Mouse (Mus musculus): ENCODE results near the gene Cryba4.

DNA sequence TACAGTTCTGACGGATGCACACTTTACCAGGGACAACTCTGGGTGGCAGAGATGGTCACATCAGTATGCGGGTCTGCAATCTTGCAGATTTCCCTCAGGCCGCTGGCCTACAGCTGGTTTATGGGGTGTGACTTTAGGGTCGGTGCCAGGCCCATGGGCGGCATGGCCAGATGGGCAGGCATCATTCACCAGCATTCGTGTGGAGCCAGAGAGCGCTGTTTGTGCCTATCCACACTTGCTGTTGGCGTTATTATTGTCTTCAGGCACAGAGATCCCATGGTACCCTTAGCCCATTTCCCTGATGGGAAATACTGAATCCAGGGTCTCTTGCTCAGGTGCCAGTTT is 38.2 kb upstream of the Cryba4 start:
- TF ChIP-seq POLR2A (IDR thresholded peaks at IDR 0.05; ENCODE audit: borderline replicate concordance, extremely low read depth, low read depth, low read length): no peak
- TF ChIP-seq CTCF (IDR thresholded peaks at IDR 0.05; ENCODE audit: insufficient read depth, low read length): no peak

Data from lung, adult 2 months (tissue).